27 mouse cellular contexts compared by ENCODE assay signal in the genomic region with DNA sequence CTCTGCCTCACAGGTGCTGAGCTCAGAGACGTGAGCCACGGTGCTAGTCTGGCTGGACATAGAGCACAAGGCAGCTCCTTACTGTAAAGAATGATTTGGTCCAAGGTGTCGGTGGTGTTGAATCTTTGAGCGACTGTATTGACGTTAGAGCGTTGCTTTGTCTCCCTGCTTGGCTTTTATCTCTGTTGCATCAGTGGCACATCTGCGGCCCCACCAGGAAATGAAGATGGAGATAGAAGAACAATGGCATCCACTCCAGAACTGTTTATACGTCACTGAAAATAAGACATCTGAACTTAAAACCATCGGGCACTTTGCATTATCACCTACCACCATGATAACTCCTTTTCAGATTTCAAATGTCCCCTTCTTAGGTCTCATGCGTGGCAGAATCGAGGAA.
"Had no signal": no experiment of that assay in that cellular context is flagged by ENCODE, and none has a peak within 500 bp of the region (broad histone marks: within the 10 kb centered on the region; RNA-seq: fewer than 3 reads in every experiment).

No protein-coding gene starts in this region.

- H3K27ac ChIP-seq: embryonic facial prominence, embryonic 10.5 days; embryonic facial prominence, embryonic 12.5 days; embryonic facial prominence, embryonic 13.5 days; embryonic facial prominence, embryonic 15.5 days; forebrain, embryonic 10.5 days; forebrain, embryonic 12.5 days; forebrain, embryonic 13.5 days; forebrain, embryonic 15.5 days; gastrocnemius, adult 2 months; heart, adult 2 months had no signal

- ATAC-seq: forebrain, embryonic 13.5 days; forebrain, embryonic 14.5 days; forebrain, embryonic 15.5 days; forebrain, embryonic 16.5 days; forebrain, postnatal 0 days had no signal

- H3K27me3 ChIP-seq: embryonic facial prominence, embryonic 12.5 days; embryonic facial prominence, embryonic 13.5 days; embryonic facial prominence, embryonic 15.5 days; forebrain, embryonic 12.5 days; forebrain, embryonic 13.5 days; forebrain, embryonic 15.5 days had no signal

- H3K4me1 ChIP-seq: embryonic facial prominence, embryonic 10.5 days; embryonic facial prominence, embryonic 12.5 days; embryonic facial prominence, embryonic 13.5 days; embryonic facial prominence, embryonic 15.5 days; forebrain, embryonic 10.5 days; forebrain, embryonic 12.5 days; forebrain, embryonic 13.5 days; forebrain, embryonic 15.5 days had no signal

- H3K4me3 ChIP-seq: embryonic facial prominence, embryonic 10.5 days; embryonic facial prominence, embryonic 12.5 days; embryonic facial prominence, embryonic 13.5 days; embryonic facial prominence, embryonic 15.5 days; erythroblast, embryonic 14.5 days; forebrain, embryonic 10.5 days; forebrain, embryonic 12.5 days; forebrain, embryonic 13.5 days; forebrain, embryonic 15.5 days; gastrocnemius, adult 2 months; heart, adult 2 months had no signal

- H3K4me2 ChIP-seq: embryonic facial prominence, embryonic 12.5 days; embryonic facial prominence, embryonic 13.5 days; embryonic facial prominence, embryonic 15.5 days; forebrain, embryonic 12.5 days; forebrain, embryonic 13.5 days; forebrain, embryonic 15.5 days had no signal

- DNase-seq: cerebellum, adult 8-10 months; cerebellum, adult 9-10 months; cerebellum, adult 9-11 months; cerebellum, postnatal 10 days; cerebellum, postnatal 14 days; cerebellum, postnatal 25 days; cerebellum, postnatal 36 days; embryo, embryonic 11 days; forebrain, postnatal 0 days; gastrocnemius, adult 2 months; gastrocnemius, postnatal 10 days; gastrocnemius, postnatal 14 days; gastrocnemius, postnatal 25 days; gastrocnemius, postnatal 36 days; heart, adult 18-20 months; heart, adult 2 months had no signal

- H3K9ac ChIP-seq: embryonic facial prominence, embryonic 12.5 days; embryonic facial prominence, embryonic 13.5 days; embryonic facial prominence, embryonic 15.5 days; forebrain, embryonic 12.5 days; forebrain, embryonic 13.5 days; forebrain, embryonic 15.5 days; forebrain, postnatal 0 days had no signal

- H3K9me3 ChIP-seq: embryonic facial prominence, embryonic 10.5 days; embryonic facial prominence, embryonic 12.5 days; embryonic facial prominence, embryonic 13.5 days; embryonic facial prominence, embryonic 15.5 days; forebrain, embryonic 10.5 days; forebrain, embryonic 12.5 days; forebrain, embryonic 13.5 days; forebrain, embryonic 15.5 days had no signal

- H3K36me3 ChIP-seq: embryonic facial prominence, embryonic 10.5 days; embryonic facial prominence, embryonic 12.5 days; embryonic facial prominence, embryonic 13.5 days; embryonic facial prominence, embryonic 15.5 days; forebrain, embryonic 10.5 days; forebrain, embryonic 12.5 days; forebrain, embryonic 15.5 days had no signal
